Mouse (Mus musculus): ENCODE measurements around the gene Rasgrf2. TPM values are rescaled to one million over a fixed set of nuclear protein-coding genes. Genes with fewer than 3 reads are reported as not detected.

The Rasgrf2 gene
- polyA plus RNA-seq, 2 experiments, result 0.03 to 0.10 TPM

GRCm38 (mm10) chr13:92132599-92132998, 1.1 kb upstream of the Rasgrf2 start:
- H3K4me3 ChIP-seq (ENCODE audit: insufficient read depth in 1 of 2, low read depth in 2 of 2, low read length in 2 of 2), result no peak overlapping the region
- WGBS (ENCODE audit: insufficient replicate concordance), result 24% methylated on average over 2 of the region's 2 CpGs
- no peak for DNase-seq (ENCODE audit: low read depth in 3 of 3, low spot score in 3 of 3)

DNA sequence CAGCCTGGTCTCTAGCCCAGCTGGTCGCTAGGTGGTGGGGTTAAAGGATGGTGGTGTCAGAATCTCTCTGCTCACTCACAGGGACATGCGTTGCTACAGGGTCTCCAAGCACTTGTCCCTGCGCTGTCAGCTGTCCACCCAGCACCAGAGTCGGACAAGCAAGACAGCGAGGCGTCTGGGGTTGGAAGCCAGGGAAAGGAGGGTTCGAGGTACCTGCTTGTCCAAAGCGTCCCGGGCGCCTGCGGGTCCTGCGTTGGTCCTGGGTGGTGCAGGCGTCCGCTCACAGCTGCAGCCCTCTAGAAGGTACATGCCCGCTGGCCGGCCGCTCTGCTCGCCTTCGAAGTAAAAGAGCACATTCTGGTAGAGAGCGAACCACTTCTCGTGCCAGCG, 467 bp downstream of the Rasgrf2 start:
- Histone ChIP-seq H3K27ac (no peak overlapping the region), H3K4me3 (ENCODE audit: insufficient read depth in 1 of 2, low read depth in 2 of 2, low read length in 2 of 2) (peak overlapping the region; percentile 2 to 39; a peak in 3 of 4 replicates), H3K4me1 (replicated peaks; ENCODE audit: control insufficient read depth in 2 of 2, insufficient read depth in 2 of 2, low read length in 1 of 2) (no peaks in the 10 kb centered on the region), H3K4me2 (ENCODE audit: low read depth) (peak overlapping the region; percentile 58), H3K36me3 (replicated peaks; ENCODE audit: control insufficient read depth, insufficient read depth, low read depth) (no peaks in the 10 kb centered on the region), H3K27me3 (ENCODE audit: control insufficient read depth, insufficient read depth, low read length) (peaks cover 12% of the 10 kb centered on the region), H3K9ac (replicated peaks) (no peak overlapping the region), H3K9me3 (ENCODE audit: control insufficient read depth, low read length) (no peaks in the 10 kb centered on the region)
- DNase-seq (ENCODE audit: low read depth in 3 of 3, low spot score in 3 of 3) (no peak), ATAC-seq (ENCODE audit: insufficient read depth) (no peak)
- WGBS (ENCODE audit: insufficient replicate concordance), result 10% methylated on average over 22 of the region's 22 CpGs
- TF ChIP-seq EP300 (IDR thresholded peaks at IDR 0.05; ENCODE audit: low read depth) (no peak), CTCF (IDR thresholded peaks at IDR 0.05; ENCODE audit: low read depth) (no peak)

More at GRCm38 (mm10) chr13:92132599-92132998, 1.1 kb upstream of the Rasgrf2 start:
- Histone ChIP-seq H3K27ac (no peak overlapping the region), H3K4me2 (ENCODE audit: low read depth) (no peak overlapping the region), H3K4me1 (replicated peaks; ENCODE audit: control insufficient read depth in 2 of 2, insufficient read depth in 2 of 2, low read length in 1 of 2) (no peaks in the 10 kb centered on the region), H3K9me3 (ENCODE audit: control insufficient read depth, low read length) (no peaks in the 10 kb centered on the region), H3K9ac (replicated peaks) (no peak overlapping the region), H3K27me3 (ENCODE audit: control insufficient read depth, insufficient read depth, low read length) (peaks cover 12% of the 10 kb centered on the region), H3K36me3 (replicated peaks; ENCODE audit: control insufficient read depth, insufficient read depth, low read depth) (no peaks in the 10 kb centered on the region)
- no peak for TF ChIP-seq EP300 (IDR thresholded peaks at IDR 0.05; ENCODE audit: low read depth)
- TF ChIP-seq CTCF (IDR thresholded peaks at IDR 0.05; ENCODE audit: low read depth), result no peak
- ATAC-seq (ENCODE audit: insufficient read depth), result no peak

- DNase-seq (ENCODE audit: low read depth in 3 of 3, low spot score in 3 of 3), result no peak
- Histone ChIP-seq H3K4me1 (replicated peaks; ENCODE audit: control insufficient read depth in 2 of 2, insufficient read depth in 2 of 2, low read length in 1 of 2) (no peaks in the 10 kb centered on the region), H3K36me3 (replicated peaks; ENCODE audit: control insufficient read depth, insufficient read depth, low read depth) (no peaks in the 10 kb centered on the region), H3K9me3 (ENCODE audit: control insufficient read depth, low read length) (no peaks in the 10 kb centered on the region), H3K27me3 (ENCODE audit: control insufficient read depth, insufficient read depth, low read length) (peaks cover 12% of the 10 kb centered on the region), H3K4me3 (ENCODE audit: insufficient read depth in 1 of 2, low read depth in 2 of 2, low read length in 2 of 2) (no peak overlapping the region), H3K4me2 (ENCODE audit: low read depth) (no peak overlapping the region), H3K9ac (replicated peaks) (no peak overlapping the region), H3K27ac (no peak overlapping the region)
- 46% methylated on average over 4 of the region's 4 CpGs for WGBS (ENCODE audit: insufficient replicate concordance)
- ATAC-seq (ENCODE audit: insufficient read depth), result no peak
- TF ChIP-seq EP300 (IDR thresholded peaks at IDR 0.05; ENCODE audit: low read depth), result no peak
- no peak for TF ChIP-seq CTCF (IDR thresholded peaks at IDR 0.05; ENCODE audit: low read depth)
Observed at GRCm38 (mm10) chr13:92129877-92130276, 1.6 kb downstream of the Rasgrf2 start.

- ATAC-seq (ENCODE audit: insufficient read depth), result no peak
- 65% methylated on average over 5 of the region's 5 CpGs for WGBS (ENCODE audit: insufficient replicate concordance)
- no peaks in the 10 kb centered on the region for H3K36me3 ChIP-seq (replicated peaks; ENCODE audit: control insufficient read depth, insufficient read depth, low read depth)
Observed at GRCm38 (mm10) chr13:92125902-92126301, 5.6 kb downstream of the Rasgrf2 start.

GRCm38 (mm10) chr13:92119623-92120022, 11.8 kb downstream of the Rasgrf2 start:
- ATAC-seq (ENCODE audit: insufficient read depth) (no peak), DNase-seq (ENCODE audit: low read depth in 3 of 3, low spot score in 3 of 3) (no peak)
- Histone ChIP-seq H3K27me3 (ENCODE audit: control insufficient read depth, insufficient read depth, low read length) (no peaks in the 10 kb centered on the region), H3K4me2 (ENCODE audit: low read depth) (no peak overlapping the region), H3K9ac (replicated peaks) (no peak overlapping the region), H3K4me3 (ENCODE audit: insufficient read depth in 1 of 2, low read depth in 2 of 2, low read length in 2 of 2) (no peak overlapping the region), H3K27ac (no peak overlapping the region), H3K9me3 (ENCODE audit: control insufficient read depth, low read length) (no peaks in the 10 kb centered on the region), H3K36me3 (replicated peaks; ENCODE audit: control insufficient read depth, insufficient read depth, low read depth) (no peaks in the 10 kb centered on the region), H3K4me1 (replicated peaks; ENCODE audit: control insufficient read depth in 2 of 2, insufficient read depth in 2 of 2, low read length in 1 of 2) (no peaks in the 10 kb centered on the region)
- TF ChIP-seq CTCF (IDR thresholded peaks at IDR 0.05; ENCODE audit: low read depth) (no peak), EP300 (IDR thresholded peaks at IDR 0.05; ENCODE audit: low read depth) (no peak)
- WGBS (ENCODE audit: insufficient replicate concordance), result 27% methylated on average over 5 of the region's 5 CpGs

More at GRCm38 (mm10) chr13:92125902-92126301, 5.6 kb downstream of the Rasgrf2 start:
- H3K4me1 ChIP-seq (replicated peaks; ENCODE audit: control insufficient read depth in 2 of 2, insufficient read depth in 2 of 2, low read length in 1 of 2), result no peaks in the 10 kb centered on the region
- TF ChIP-seq EP300 (IDR thresholded peaks at IDR 0.05; ENCODE audit: low read depth) (no peak), CTCF (IDR thresholded peaks at IDR 0.05; ENCODE audit: low read depth) (no peak)
- H3K4me3 ChIP-seq (ENCODE audit: insufficient read depth in 1 of 2, low read depth in 2 of 2, low read length in 2 of 2), result no peak overlapping the region
- H3K27me3 ChIP-seq (ENCODE audit: control insufficient read depth, insufficient read depth, low read length), result no peaks in the 10 kb centered on the region
- no peaks in the 10 kb centered on the region for H3K9me3 ChIP-seq (ENCODE audit: control insufficient read depth, low read length)
- H3K9ac ChIP-seq (replicated peaks), result no peak overlapping the region
- H3K4me2 ChIP-seq (ENCODE audit: low read depth), result no peak overlapping the region
- DNase-seq (ENCODE audit: low read depth in 3 of 3, low spot score in 3 of 3), result no peak
- no peak overlapping the region for H3K27ac ChIP-seq
